Mouse (Mus musculus) kidney, postnatal 0 days (tissue): ENCODE data around the gene Psmb1. TPM values are rescaled to one million over a fixed set of nuclear protein-coding genes. Genes with fewer than 3 reads are reported as not detected.
A peak's percentile ranks its signal among the peaks of the same experiment; 100 is the strongest.

Experiments
- ATAC-seq: fragments of 200-750 bp; cut with Nextera tagmentation; replicated peaks from 2 replicates; pipeline ENCODE4 v1.8.0; 2017; ENCODE audit warnings: low read depth, moderate number of reproducible peaks, moderate TSS enrichment, moderate library complexity; ENCODE audit not compliant: low FRiP score
- DNase-seq: peaks from one replicate; pipeline ENCODE4 v3.0.0-alpha.2; 2016; ENCODE audit warnings: low spot score
- H3K27ac ChIP-seq: fragments of 300-500 bp; sonication (generic); 2 replicates; pipeline ENCODE4 v1.5.1; 2014; ENCODE audit warnings: mild to moderate bottlenecking
- H3K27me3 ChIP-seq: fragments of 300-500 bp; sonication (generic); 2 replicates; pipeline ENCODE4 v1.6.1; 2014; ENCODE audit warnings: low read length, mixed read lengths; ENCODE audit not compliant: insufficient read depth
- H3K36me3 ChIP-seq: fragments of 300-500 bp; sonication (generic); 2 replicates; pipeline ENCODE4 v1.6.1; 2014; ENCODE audit warnings: low read length, mixed read lengths; ENCODE audit not compliant: insufficient read depth
- H3K4me1 ChIP-seq: fragments of 300-500 bp; sonication (generic); replicated peaks from 2 replicates; pipeline ENCODE4 v1.6.1; 2014; ENCODE audit warnings: antibody characterized with exemption, low read length, mixed read lengths; ENCODE audit not compliant: insufficient read depth
- H3K4me2 ChIP-seq: fragments of 300-500 bp; sonication (generic); 2 replicates; pipeline ENCODE4 v1.6.1; 2014; ENCODE audit warnings: mild to moderate bottlenecking, low read length, moderate library complexity, mixed read lengths
- H3K4me3 ChIP-seq: fragments of 300-500 bp; sonication (generic); replicated peaks from 2 replicates; pipeline ENCODE4 v1.5.1; 2014; ENCODE audit warnings: low read depth, low read length
- H3K9ac ChIP-seq: fragments of 300-500 bp; sonication (generic); 2 replicates; pipeline ENCODE4 v1.6.1; 2014; ENCODE audit warnings: low read depth, low read length
- H3K9me3 ChIP-seq: fragments of 300-500 bp; sonication (generic); replicated peaks from 2 replicates; pipeline ENCODE4 v1.6.1; 2016; ENCODE audit warnings: low read length, inconsistent platforms, mixed read lengths
- CTCF ChIP-seq: IDR thresholded peaks from 2 replicates; pipeline ENCODE4 v1.5.1; 2016; ENCODE audit warnings: antibody characterized with exemption, low read depth, mild to moderate bottlenecking, moderate library complexity
- WGBS: fragments of 180-500 bp; shearing (Covaris S2); extraction: QIAGEN DNeasy Blood & Tissue Kit; methylation state at CpG from one replicate; pipeline ENCODE4 v1.1.7; 2014; 5-methylcytosine and 5-hydroxymethylcytosine counted together
- polyA plus RNA-seq: library from polyadenylated mRNA; unstranded; fragments of >200 nt; fragmentation: Nextera tagmentation; extraction: Ambion mirVana; gene quantifications from 2 replicates; pipeline ENCODE4 v1.2.1, GENCODE M21; 2015

Psmb1 gene
- polyA plus RNA-seq, 1 experiment from 2014 or later = 318 TPM

DNA sequence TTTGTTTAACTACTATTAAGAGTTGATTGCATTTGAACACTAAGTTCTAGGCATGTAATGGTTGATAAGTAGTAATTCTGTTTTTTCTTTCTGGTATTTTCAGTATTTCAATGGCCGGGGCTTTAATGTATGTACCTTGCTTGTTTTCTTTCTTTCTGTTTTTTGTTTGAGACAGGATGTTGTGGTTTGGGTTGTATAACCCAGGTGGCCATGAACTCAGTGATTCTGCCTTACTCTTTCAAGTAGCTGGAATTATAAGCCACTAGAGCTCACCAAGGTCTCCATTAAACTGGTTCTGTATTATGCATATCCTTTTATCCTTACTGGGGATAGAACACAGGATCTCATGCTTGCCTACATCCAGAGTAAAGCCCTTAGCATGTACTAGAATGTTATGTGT, 19.2 kb upstream of the Psmb1 start:
- Histone ChIP-seq H3K4me3 (no peak overlapping the region), H3K4me1 (no peaks in the 10 kb centered on the region), H3K4me2 (no peak overlapping the region), H3K9me3 (no peaks in the 10 kb centered on the region), H3K9ac (no peak overlapping the region), H3K27me3 (no peaks in the 10 kb centered on the region), H3K36me3 (peaks cover 54% of the 10 kb centered on the region), H3K27ac (no peak overlapping the region)
- DNase-seq (no peak), ATAC-seq (no peak)
- WGBS = 100% methylated on average over 1 of the region's 1 CpGs
- no peak for TF ChIP-seq CTCF

DNA sequence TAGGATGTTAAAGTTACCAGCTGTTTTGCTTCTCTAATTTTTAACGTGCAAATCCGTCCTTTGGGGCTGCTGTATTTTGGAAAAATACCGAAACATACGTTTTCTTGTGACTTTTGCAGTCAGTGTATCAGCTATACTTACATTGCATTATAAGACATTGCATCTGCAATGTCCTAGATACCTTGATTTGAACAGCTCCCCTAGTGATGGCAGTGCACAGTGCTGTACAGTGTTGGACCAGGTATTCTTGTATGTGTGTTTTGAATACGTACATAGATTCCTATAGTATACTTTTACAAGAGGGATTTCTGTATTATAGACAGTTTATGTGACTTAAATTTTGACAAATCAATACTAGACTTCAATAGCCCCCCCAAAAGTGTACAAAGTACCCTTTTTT, 18.6 kb upstream of the Psmb1 start:
- 92% methylated on average over 5 of the region's 5 CpGs for WGBS
- no peak overlapping the region for H3K4me3 ChIP-seq
- no peak for DNase-seq
- no peaks in the 10 kb centered on the region for H3K4me1 ChIP-seq
- H3K27ac ChIP-seq = no peak overlapping the region
- no peaks in the 10 kb centered on the region for H3K27me3 ChIP-seq
- peaks cover 54% of the 10 kb centered on the region for H3K36me3 ChIP-seq
- H3K9ac ChIP-seq = no peak overlapping the region
- no peaks in the 10 kb centered on the region for H3K9me3 ChIP-seq
- no peak overlapping the region for H3K4me2 ChIP-seq
- peak; percentile 25; the same call in 1 of the 2 replicates for TF ChIP-seq CTCF
- no peak for ATAC-seq

DNA sequence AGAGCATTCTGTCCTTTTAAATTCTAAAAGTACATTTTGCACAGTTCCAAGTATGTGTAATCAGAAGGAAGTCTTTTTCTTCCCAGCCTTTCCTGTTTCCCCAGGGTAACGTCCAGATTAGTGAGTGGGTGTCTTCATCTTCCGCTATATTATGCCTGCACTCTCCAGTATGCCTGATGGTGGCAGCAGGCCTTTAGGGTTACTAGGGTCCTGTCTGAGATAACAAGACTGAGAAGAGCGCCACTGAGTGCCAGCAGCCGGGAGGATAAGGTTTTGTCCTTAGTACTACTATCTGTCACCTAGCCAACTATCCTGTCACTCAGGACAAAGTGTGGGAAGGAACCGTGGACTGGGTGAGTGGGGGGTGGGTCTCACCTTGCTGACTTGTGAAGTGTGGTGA, 18.2 kb upstream of the Psmb1 start:
- peak; percentile 24; the same call in 1 of the 2 replicates for TF ChIP-seq CTCF
- Histone ChIP-seq H3K27ac (no peak overlapping the region), H3K27me3 (no peaks in the 10 kb centered on the region), H3K4me3 (no peak overlapping the region), H3K4me1 (no peaks in the 10 kb centered on the region), H3K9ac (no peak overlapping the region), H3K9me3 (no peaks in the 10 kb centered on the region), H3K36me3 (peaks cover 54% of the 10 kb centered on the region), H3K4me2 (no peak overlapping the region)
- 68% methylated on average over 5 of the region's 5 CpGs for WGBS
- ATAC-seq = no peak; the same call in 1 of the 2 replicates
- no peak for DNase-seq

DNA sequence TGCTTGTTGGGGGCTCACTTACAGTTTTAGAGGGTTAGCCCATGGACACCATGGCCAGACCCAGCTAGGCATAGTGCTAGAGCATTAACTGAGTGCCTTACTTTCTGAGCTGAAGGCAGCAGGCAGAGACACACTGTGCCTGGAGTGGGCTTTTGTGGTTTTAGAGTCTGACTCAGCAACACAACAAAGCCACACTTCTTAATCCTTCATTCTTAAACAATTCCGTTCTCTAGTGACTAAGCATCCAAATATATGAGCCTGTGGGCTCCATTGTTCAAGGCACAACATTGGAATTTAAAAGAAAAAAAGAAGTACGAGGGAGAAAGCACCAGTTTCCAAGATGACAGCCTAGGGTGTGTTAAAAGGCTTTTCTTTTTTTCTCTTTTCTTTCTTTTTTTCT, 11.1 kb upstream of the Psmb1 start:
- TF ChIP-seq CTCF = no peak
- ATAC-seq (no peak), DNase-seq (no peak)
- H3K4me3 ChIP-seq = no peak overlapping the region
- H3K36me3 ChIP-seq = peaks cover 62% of the 10 kb centered on the region
- WGBS = 82% methylated on average over 2 of the region's 2 CpGs
- no peaks in the 10 kb centered on the region for H3K27me3 ChIP-seq
- H3K27ac ChIP-seq = no peak overlapping the region
- no peak overlapping the region for H3K4me2 ChIP-seq
- no peak overlapping the region for H3K9ac ChIP-seq
- H3K9me3 ChIP-seq = no peaks in the 10 kb centered on the region
- H3K4me1 ChIP-seq = no peaks in the 10 kb centered on the region

DNA sequence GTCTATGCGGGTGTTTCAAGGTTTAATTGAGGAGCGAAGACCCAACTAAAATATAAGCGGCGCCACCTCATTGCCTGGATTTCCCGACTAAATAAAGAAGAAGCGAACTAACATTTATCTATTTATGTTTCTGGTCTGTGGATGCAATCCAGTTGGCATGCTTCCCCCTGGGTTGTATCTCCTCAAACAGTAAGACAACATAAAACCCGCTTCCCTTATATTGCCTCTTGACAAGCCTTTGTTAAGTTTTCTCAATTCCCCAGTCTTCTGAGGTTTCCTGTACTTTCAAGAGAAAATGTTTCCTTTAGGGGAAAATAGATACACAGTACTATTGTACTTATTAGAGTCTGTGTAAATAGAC, 818 bp downstream of the Psmb1 start:
- DNase-seq = peak; percentile 9
- Histone ChIP-seq H3K4me3 (peak overlapping the region; percentile 88), H3K4me2 (peak overlapping the region; percentile 84), H3K27ac (peak overlapping the region; percentile 98), H3K9me3 (no peaks in the 10 kb centered on the region), H3K27me3 (no peaks in the 10 kb centered on the region), H3K4me1 (peaks cover 16% of the 10 kb centered on the region; the same call in 1 of the 2 replicates), H3K9ac (peak overlapping the region; percentile 86; the same call in 1 of the 2 replicates), H3K36me3 (peaks cover 10% of the 10 kb centered on the region; the same call in 1 of the 2 replicates)
- TF ChIP-seq CTCF = no peak
- WGBS = 45% methylated on average over 7 of the region's 7 CpGs
- ATAC-seq = no peak

DNA sequence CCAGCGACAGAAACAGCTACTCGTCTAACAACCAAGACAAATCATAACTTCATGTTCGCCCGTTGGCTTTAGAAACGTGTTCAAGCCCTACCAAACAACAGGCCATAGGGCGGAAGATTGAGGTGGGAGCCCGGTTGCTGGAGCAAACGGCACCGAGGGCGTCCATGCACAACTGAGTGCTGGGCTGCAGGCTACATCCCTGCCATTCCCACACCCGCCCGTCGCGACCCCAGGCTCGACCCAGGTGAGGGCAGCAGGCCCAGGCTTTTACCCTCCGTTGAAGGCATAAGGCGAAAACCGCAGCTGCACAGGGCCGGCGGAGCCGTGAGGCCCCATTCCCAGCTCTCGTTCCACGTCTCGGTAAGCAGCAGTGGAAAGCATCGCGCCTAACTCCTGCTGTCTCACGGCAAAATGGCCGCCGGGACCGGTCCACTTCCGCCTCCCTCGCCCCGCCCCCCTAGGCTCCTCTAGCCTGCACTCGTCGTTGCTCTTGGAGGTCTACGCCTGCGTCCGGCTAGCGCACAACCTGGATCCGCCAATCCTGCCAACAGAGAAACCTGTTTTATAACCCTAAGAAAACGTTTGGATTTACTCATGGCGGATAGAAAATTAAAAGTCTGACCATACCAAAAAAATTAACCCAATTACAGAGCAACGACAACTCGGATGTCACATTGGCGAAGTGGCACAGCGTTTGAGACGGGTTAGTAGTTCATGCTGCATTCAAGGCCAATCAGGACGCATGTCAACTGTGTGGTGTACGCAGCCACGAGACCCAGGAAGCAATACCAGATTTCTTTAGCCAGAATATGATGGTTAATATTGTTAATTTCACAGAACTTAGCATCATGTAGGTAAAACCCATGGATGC, 1.4 kb downstream of the Psmb1 start:
- peaks cover 14% of the 10 kb centered on the region; the same call in 1 of the 2 replicates for H3K36me3 ChIP-seq
- H3K4me1 ChIP-seq = peaks cover 16% of the 10 kb centered on the region; the same call in 1 of the 2 replicates
- H3K4me3 ChIP-seq = peak overlapping the region; percentile 88
- no peaks in the 10 kb centered on the region for H3K27me3 ChIP-seq
- peak overlapping the region; percentile 84 for H3K4me2 ChIP-seq
- whole genome bisulfite sequencing = under 1% methylated on average over 50 of the region's 50 CpGs
- DNase-seq = peak; percentile 98
- no peaks in the 10 kb centered on the region for H3K9me3 ChIP-seq
- H3K27ac ChIP-seq = peak overlapping the region; percentile 98
- H3K9ac ChIP-seq = peak overlapping the region; percentile 86
- ATAC-seq = peak; percentile 92
- TF ChIP-seq CTCF = no peak
